Mouse (Mus musculus): Measurements from ENCODE around the gene Fam76a. TPM values are rescaled to one million over a fixed set of nuclear protein-coding genes. Genes with fewer than 3 reads are reported as not detected.

Gene Fam76a
- polyA plus RNA-seq, 1 experiment from 2014 or later = 43.0 TPM

DNA sequence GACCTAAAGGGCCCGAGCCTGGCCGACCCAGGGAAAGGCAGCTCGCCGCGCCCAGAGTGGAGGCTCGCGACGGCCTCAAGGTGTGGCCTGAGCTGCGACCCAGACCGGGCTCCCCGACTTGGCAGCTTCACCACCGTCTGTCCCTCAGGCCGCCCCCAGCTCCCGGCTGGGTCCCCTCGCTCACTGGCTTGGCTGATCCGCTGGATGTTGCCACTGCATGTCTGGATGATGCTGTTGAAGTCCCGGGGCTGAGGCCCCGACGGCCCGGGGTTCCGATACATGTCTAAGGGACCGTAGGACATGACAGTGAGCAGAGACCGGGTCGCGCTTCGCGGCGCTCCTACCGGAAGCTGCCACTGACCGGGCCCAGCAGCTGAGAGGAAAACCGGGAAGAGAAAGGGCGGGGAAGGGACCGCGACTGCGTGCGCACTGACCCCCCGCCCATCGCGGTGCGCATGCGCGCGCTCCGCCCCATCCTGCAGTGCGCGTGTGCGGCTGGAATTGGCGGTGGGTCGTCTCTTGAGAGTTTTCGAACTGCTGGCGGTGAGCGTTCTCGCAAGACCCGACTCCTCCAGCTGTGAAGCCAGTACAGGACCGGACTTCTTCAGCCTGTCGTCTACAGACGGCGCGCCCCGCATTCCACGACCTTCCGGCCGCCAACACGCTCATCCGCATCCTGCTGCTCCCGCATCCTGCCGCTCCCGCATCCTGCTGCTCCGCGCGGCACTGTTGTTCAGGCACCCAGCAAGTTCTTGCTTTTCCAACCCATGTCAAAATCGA, 38.1 kb downstream of the Fam76a start, which contains the start of gene Stx12:
TSS of gene Stx12 (minus strand) at position 446 of the 780 bp plus-strand sequence.
- Histone ChIP-seq H3K9me3 (ENCODE audit: low read depth, low read length) (no peaks in the 10 kb centered on the region), H3K4me3 (ENCODE audit: low read depth, low read length) (peak within 1 kb of the TSS; percentile 95), H3K36me3 (ENCODE audit: insufficient read depth) (peaks cover 19% of the 10 kb centered on the region), H3K9ac (peak within 1 kb of the TSS; percentile 91), H3K27ac (ENCODE audit: low read depth) (peak within 1 kb of the TSS; percentile 83), H3K4me1 (ENCODE audit: insufficient read depth) (0 out of 2 replicates have a peak, but pooled peaks cover 5% of the 10 kb centered on the region), H3K4me2 (peak within 1 kb of the TSS; percentile 90), H3K27me3 (ENCODE audit: insufficient read depth, low read length) (no peaks in the 10 kb centered on the region)
- ATAC-seq (ENCODE audit: insufficient read depth) (peak; percentile 95), DNase-seq (peak; percentile 96)
- under 1% methylated on average over 72 of the region's 72 CpGs for WGBS
- TF ChIP-seq CTCF (IDR thresholded peaks at IDR 0.05; ENCODE audit: low read depth) = no peak

GRCm38 (mm10) chr4:132883561-132884063, 38.7 kb downstream of the Fam76a start:
- TF ChIP-seq CTCF (IDR thresholded peaks at IDR 0.05; ENCODE audit: low read depth) = no peak
- no peaks in the 10 kb centered on the region for H3K27me3 ChIP-seq (ENCODE audit: insufficient read depth, low read length)
- H3K4me1 ChIP-seq (ENCODE audit: insufficient read depth) = 0 out of 2 replicates have a peak, but pooled peaks cover 5% of the 10 kb centered on the region
- peak overlapping the region; percentile 83 for H3K27ac ChIP-seq (ENCODE audit: low read depth)
- H3K9me3 ChIP-seq (ENCODE audit: low read depth, low read length) = no peaks in the 10 kb centered on the region
- H3K4me3 ChIP-seq (ENCODE audit: low read depth, low read length) = peak overlapping the region; percentile 95
- H3K4me2 ChIP-seq = peak overlapping the region; percentile 90
- H3K36me3 ChIP-seq (ENCODE audit: insufficient read depth) = peaks cover 19% of the 10 kb centered on the region
- 2% methylated on average over 21 of the region's 21 CpGs for WGBS
- H3K9ac ChIP-seq = peak overlapping the region; percentile 91
- DNase-seq (peak; percentile 37), ATAC-seq (ENCODE audit: insufficient read depth) (no peak; the same call in 1 of the 2 replicates)

DNA sequence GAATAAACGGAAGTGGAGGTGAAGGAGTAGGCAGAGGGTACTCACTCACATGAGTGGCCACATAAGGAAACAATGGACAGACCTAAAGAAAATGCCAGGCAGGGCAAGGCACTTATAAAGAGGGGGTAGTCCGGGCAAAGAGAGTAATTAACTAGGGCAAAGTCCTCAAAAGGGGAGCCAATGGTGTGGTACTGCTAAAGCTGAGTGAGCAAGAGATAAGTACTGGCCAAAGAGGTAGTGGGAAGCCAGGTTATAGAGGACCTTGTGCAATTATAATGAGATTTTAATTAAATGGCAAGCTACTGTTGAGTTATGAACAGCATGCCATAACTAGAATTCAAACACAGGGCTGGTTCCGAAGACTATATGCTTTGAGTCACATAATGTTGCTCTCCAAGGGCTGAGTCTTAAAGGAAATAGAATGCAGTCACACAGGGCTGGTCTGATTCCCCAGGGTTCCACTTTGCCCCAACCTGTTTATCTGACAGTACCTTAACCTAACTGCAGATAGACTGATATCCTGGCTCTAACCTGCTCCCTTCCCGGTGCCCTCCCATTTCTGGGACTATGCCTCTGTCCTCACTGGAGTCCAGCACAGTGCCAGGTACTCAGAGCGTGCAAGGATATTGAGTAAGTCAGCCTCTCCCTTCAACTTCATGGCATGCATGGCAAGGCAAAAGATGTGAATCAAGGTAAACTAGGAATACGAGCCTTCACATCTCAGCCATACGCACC, 47.8 kb downstream of the Fam76a start:
- no peaks in the 10 kb centered on the region for H3K27me3 ChIP-seq (ENCODE audit: insufficient read depth, low read length)
- no peak for DNase-seq
- H3K4me2 ChIP-seq = no peak overlapping the region
- no peak for ATAC-seq (ENCODE audit: insufficient read depth)
- TF ChIP-seq CTCF (IDR thresholded peaks at IDR 0.05; ENCODE audit: low read depth) = no peak
- H3K4me3 ChIP-seq (ENCODE audit: low read depth, low read length) = no peak overlapping the region
- no peaks in the 10 kb centered on the region for H3K4me1 ChIP-seq (ENCODE audit: insufficient read depth)
- 88% methylated on average over 7 of the region's 7 CpGs for WGBS
- no peak overlapping the region for H3K9ac ChIP-seq
- H3K27ac ChIP-seq (ENCODE audit: low read depth) = no peak overlapping the region
- no peaks in the 10 kb centered on the region for H3K9me3 ChIP-seq (ENCODE audit: low read depth, low read length)
- H3K36me3 ChIP-seq (ENCODE audit: insufficient read depth) = peaks cover 29% of the 10 kb centered on the region

- Histone ChIP-seq H3K9me3 (ENCODE audit: low read depth, low read length) (no peaks in the 10 kb centered on the region), H3K4me1 (ENCODE audit: insufficient read depth) (no peaks in the 10 kb centered on the region), H3K27ac (ENCODE audit: low read depth) (no peak overlapping the region), H3K4me3 (ENCODE audit: low read depth, low read length) (no peak overlapping the region), H3K36me3 (ENCODE audit: insufficient read depth) (peaks cover 35% of the 10 kb centered on the region), H3K9ac (no peak overlapping the region), H3K27me3 (ENCODE audit: insufficient read depth, low read length) (no peaks in the 10 kb centered on the region), H3K4me2 (no peak overlapping the region)
- DNase-seq (no peak), ATAC-seq (ENCODE audit: insufficient read depth) (no peak)
- 79% methylated on average over 11 of the region's 11 CpGs for WGBS
- TF ChIP-seq CTCF (IDR thresholded peaks at IDR 0.05; ENCODE audit: low read depth) = no peak
Observed at GRCm38 (mm10) chr4:132873481-132874362, 48.6 kb downstream of the Fam76a start.

DNA sequence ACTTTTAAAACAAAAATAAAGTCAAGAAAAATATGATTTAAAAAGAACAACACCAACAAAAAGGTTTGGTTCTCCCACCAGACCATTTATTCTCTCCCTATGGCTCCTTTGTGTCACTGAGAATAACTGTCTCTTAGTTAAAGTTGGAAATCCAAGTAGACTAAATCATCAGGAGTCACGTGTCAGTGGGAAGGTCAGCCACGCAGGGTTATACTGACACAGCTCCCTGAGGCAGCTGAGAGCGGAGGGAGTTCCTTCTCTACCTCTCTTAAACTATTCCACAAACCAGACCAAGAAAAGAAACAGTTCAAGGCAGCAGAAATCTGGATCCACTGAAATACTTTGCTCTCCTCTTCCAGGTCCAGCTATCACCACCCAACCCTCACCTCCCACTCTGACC, 51.2 kb downstream of the Fam76a start:
- H3K9ac ChIP-seq = no peak overlapping the region
- H3K4me2 ChIP-seq = no peak overlapping the region
- DNase-seq (no peak), ATAC-seq (ENCODE audit: insufficient read depth) (no peak)
- H3K4me3 ChIP-seq (ENCODE audit: low read depth, low read length) = no peak overlapping the region
- TF ChIP-seq CTCF (IDR thresholded peaks at IDR 0.05; ENCODE audit: low read depth) = no peak
- no peaks in the 10 kb centered on the region for H3K4me1 ChIP-seq (ENCODE audit: insufficient read depth)
- peaks cover 61% of the 10 kb centered on the region for H3K36me3 ChIP-seq (ENCODE audit: insufficient read depth)
- H3K9me3 ChIP-seq (ENCODE audit: low read depth, low read length) = no peaks in the 10 kb centered on the region
- WGBS = 94% methylated on average over 3 of the region's 3 CpGs
- no peaks in the 10 kb centered on the region for H3K27me3 ChIP-seq (ENCODE audit: insufficient read depth, low read length)
- no peak overlapping the region for H3K27ac ChIP-seq (ENCODE audit: low read depth)

- Histone ChIP-seq H3K4me2 (no peak overlapping the region), H3K27ac (ENCODE audit: low read depth) (no peak overlapping the region), H3K9ac (no peak overlapping the region), H3K36me3 (ENCODE audit: insufficient read depth) (peaks cover 81% of the 10 kb centered on the region), H3K9me3 (ENCODE audit: low read depth, low read length) (no peaks in the 10 kb centered on the region), H3K27me3 (ENCODE audit: insufficient read depth, low read length) (no peaks in the 10 kb centered on the region), H3K4me3 (ENCODE audit: low read depth, low read length) (no peak overlapping the region), H3K4me1 (ENCODE audit: insufficient read depth) (no peaks in the 10 kb centered on the region)
- DNase-seq (no peak), ATAC-seq (ENCODE audit: insufficient read depth) (no peak)
- no peak for TF ChIP-seq CTCF (IDR thresholded peaks at IDR 0.05; ENCODE audit: low read depth)
- WGBS = 91% methylated on average over 2 of the region's 2 CpGs
Observed at GRCm38 (mm10) chr4:132864856-132865255, 57.5 kb downstream of the Fam76a start.
